Mouse (Mus musculus) CH12.LX (cell line): ENCODE data around the gene Gm20481. TPM values are rescaled to one million over a fixed set of nuclear protein-coding genes. Genes with fewer than 3 reads are reported as not detected.

Source experiments
- DNase-seq: peaks from one replicate; pipeline ENCODE4 v3.0.0-alpha.2; 2013; ENCODE audit errors: extremely low read depth
- H3K27ac ChIP-seq: 2 replicates; pipeline ENCODE4 v1.5.1; 2012; ENCODE audit warnings: low read depth, mild to moderate bottlenecking, control low read depth, moderate library complexity; ENCODE audit not compliant: insufficient read depth
- H3K27me3 ChIP-seq: replicated peaks from 2 replicates; pipeline ENCODE3; 2012; ENCODE audit warnings: inconsistent platforms
- H3K36me3 ChIP-seq, 2 experiments: replicated peaks in 1 of 2; 2 replicates each; pipeline versions ENCODE3 to v1.6.1; 2012; ENCODE audit warnings: inconsistent platforms in 1 of 2, low read length in 1 of 2, mild to moderate bottlenecking in 1 of 2, mixed read lengths in 1 of 2, moderate library complexity in 1 of 2; ENCODE audit not compliant: control insufficient read depth in 1 of 2, insufficient read depth in 1 of 2
- H3K4me1 ChIP-seq, 2 experiments: 2 replicates each; pipeline ENCODE4 v1.6.1; 2012; ENCODE audit warnings: inconsistent platforms in 1 of 2, moderate library complexity in 1 of 2; ENCODE audit not compliant: insufficient read depth in 2 of 2, control insufficient read depth in 1 of 2
- H3K4me2 ChIP-seq: 2 replicates; pipeline ENCODE4 v1.6.1; 2012; ENCODE audit warnings: low read depth, mild to moderate bottlenecking, control low read depth; ENCODE audit not compliant: poor library complexity, insufficient read depth, severe bottlenecking
- H3K4me3 ChIP-seq, 3 experiments: fragments of 150-350 bp in 1 of 3; sonication (generic) in 1 of 3; replicated peaks in 1 of 3; 2 replicates each; pipeline versions ENCODE3 to v1.5.1; 2011 to 2012; ENCODE audit warnings: low read depth in 2 of 3, low read length in 2 of 3, mild to moderate bottlenecking in 2 of 3, moderate library complexity in 2 of 3, control low read depth in 1 of 3, improper control_type of control experiment in 1 of 3, inconsistent platforms in 1 of 3, mixed read lengths in 1 of 3; ENCODE audit not compliant: poor library complexity in 1 of 3
- H3K79me2 ChIP-seq: replicated peaks from 2 replicates; pipeline ENCODE4 v1.6.1; 2012; ENCODE audit warnings: mild to moderate bottlenecking, moderate library complexity; ENCODE audit not compliant: control insufficient read depth, poor library complexity, insufficient read depth, severe bottlenecking; ENCODE audit errors: extremely low read depth
- H3K9ac ChIP-seq: 2 replicates; pipeline ENCODE4 v1.6.1; 2012; ENCODE audit warnings: low read depth, mild to moderate bottlenecking, control low read depth, moderate library complexity; ENCODE audit not compliant: insufficient read depth
- H3K9me3 ChIP-seq: replicated peaks from 2 replicates; pipeline ENCODE3; 2012; ENCODE audit warnings: low read length, inconsistent platforms, mixed read lengths
- BHLHE40 ChIP-seq: IDR thresholded peaks from 2 replicates; pipeline ENCODE4 v1.6.1; 2011; ENCODE audit warnings: mild to moderate bottlenecking, low read depth, low read length, improper control_type of control experiment
- CHD2 ChIP-seq: IDR thresholded peaks from 2 replicates; pipeline ENCODE4 v1.6.1; 2011; ENCODE audit warnings: low read length, improper control_type of control experiment
- CTCF ChIP-seq, 2 experiments: IDR thresholded peaks in 1 of 2; conservative IDR thresholded peaks in 1 of 2; 2 replicates each; pipeline ENCODE4 v1.5.1; 2011 to 2012; ENCODE audit warnings: low read depth in 2 of 2, low read length in 2 of 2, improper control_type of control experiment in 1 of 2, inconsistent platforms in 1 of 2, mild to moderate bottlenecking in 1 of 2, moderate library complexity in 1 of 2
- E2F4 ChIP-seq: IDR thresholded peaks from 2 replicates; pipeline ENCODE4 v1.6.1; 2011; ENCODE audit warnings: low read depth, low read length, improper control_type of control experiment; ENCODE audit not compliant: insufficient replicate concordance
- ETS1 ChIP-seq: conservative IDR thresholded peaks from 2 replicates; pipeline ENCODE4 v1.6.1; 2012; ENCODE audit warnings: low read depth, mild to moderate bottlenecking, inconsistent platforms, low read length, improper control_type of control experiment, moderate library complexity
- GABPA ChIP-seq: IDR thresholded peaks from 2 replicates; pipeline ENCODE4 v1.6.1; 2012; ENCODE audit warnings: low read depth, low read length, improper control_type of control experiment, inconsistent platforms; ENCODE audit not compliant: insufficient replicate concordance
- IRF4 ChIP-seq: IDR thresholded peaks from 2 replicates; pipeline ENCODE4 v1.6.1; 2014; ENCODE audit warnings: low read depth, mild to moderate bottlenecking, inconsistent platforms, low read length, improper control_type of control experiment
- JUN ChIP-seq: IDR thresholded peaks from 2 replicates; pipeline ENCODE4 v1.6.1; 2011; ENCODE audit warnings: low read depth, mild to moderate bottlenecking, low read length, improper control_type of control experiment, moderate library complexity; ENCODE audit not compliant: insufficient read depth
- JUND ChIP-seq: conservative IDR thresholded peaks from 2 replicates; pipeline ENCODE4 v1.6.1; 2011; ENCODE audit warnings: low read depth, low read length, improper control_type of control experiment
- KAT2A ChIP-seq: IDR thresholded peaks from 2 replicates; pipeline ENCODE4 v1.6.1; 2012; ENCODE audit warnings: low read length, improper control_type of control experiment, inconsistent platforms; ENCODE audit not compliant: insufficient replicate concordance
- MAFK ChIP-seq: IDR thresholded peaks from 2 replicates; pipeline ENCODE4 v1.6.1; 2011; ENCODE audit warnings: low read length, improper control_type of control experiment; ENCODE audit not compliant: insufficient replicate concordance
- MAX ChIP-seq: IDR thresholded peaks from 2 replicates; pipeline ENCODE4 v1.6.1; 2011; ENCODE audit warnings: low read length, improper control_type of control experiment
- MEF2A ChIP-seq: IDR thresholded peaks from 2 replicates; pipeline ENCODE4 v1.6.1; 2014; ENCODE audit warnings: low read depth, mild to moderate bottlenecking, inconsistent platforms, low read length, improper control_type of control experiment, borderline replicate concordance
- MYC ChIP-seq: IDR thresholded peaks from 2 replicates; pipeline ENCODE4 v1.6.1; 2011; ENCODE audit warnings: low read depth, mild to moderate bottlenecking, improper control_type of control experiment, low read length
- NELFE ChIP-seq: IDR thresholded peaks from 2 replicates; pipeline ENCODE4 v1.6.1; 2011; ENCODE audit warnings: low read depth, low read length, improper control_type of control experiment
- NRF1 ChIP-seq: IDR thresholded peaks from 2 replicates; pipeline ENCODE4 v1.6.1; 2014; ENCODE audit warnings: low read depth, mild to moderate bottlenecking, inconsistent platforms, low read length, improper control_type of control experiment, moderate library complexity
- RCOR1 ChIP-seq: conservative IDR thresholded peaks from 2 replicates; pipeline ENCODE4 v1.6.1; 2012; ENCODE audit warnings: low read depth, mild to moderate bottlenecking, inconsistent platforms, low read length, improper control_type of control experiment
- SIN3A ChIP-seq: IDR thresholded peaks from 2 replicates; pipeline ENCODE4 v1.6.1; 2012; ENCODE audit warnings: low read length, improper control_type of control experiment, inconsistent platforms
- UBTF ChIP-seq: IDR thresholded peaks from 2 replicates; pipeline ENCODE4 v1.6.1; 2012; ENCODE audit warnings: low read depth, mild to moderate bottlenecking, inconsistent platforms, low read length, improper control_type of control experiment, moderate library complexity
- USF1 ChIP-seq: IDR thresholded peaks from 2 replicates; pipeline ENCODE4 v1.6.1; 2014; ENCODE audit warnings: low read depth, mild to moderate bottlenecking, inconsistent platforms, low read length, improper control_type of control experiment
- dilution Hi-C: fragments of 300-500 bp; cut with MboI; formaldehyde crosslinking; loops from 2 replicates; pipeline ENCODE4 v1.14.3; 2020; ENCODE audit warnings: low sequenced_read_pairs; ENCODE audit not compliant: extremely low pct_unique_long_range_greater_than_20kb, extremely low pct_ligation_motif_present
- in situ Hi-C: fragments of 300-500 bp; cut with MboI; formaldehyde crosslinking; loops from 3 replicates; pipeline ENCODE4 v1.14.3; 2019; ENCODE audit warnings: low sequenced_read_pairs, low pct_ligation_motif_present, low pct_unique_long_range_greater_than_20kb, mixed read lengths
- polyA plus RNA-seq: library from polyadenylated mRNA; unstranded; fragments of >175 nt; gene quantifications from 2 replicates; pipeline ENCODE4 v1.2.1, GENCODE M21; 2012; ENCODE audit warnings: low read depth; ENCODE audit not compliant: insufficient read length
- total RNA-seq, 2 experiments: library from RNA; depleted of rRNA; stranded (reverse); fragments of 300-350 nt in 1 of 2; fragments of >200 nt in 1 of 2; gene quantifications; 2 replicates each; pipeline ENCODE4 v1.2.3; 2012 to 2014

Gene Gm20481
- total and polyA plus RNA-seq, 3 experiments, result not detected

DNA sequence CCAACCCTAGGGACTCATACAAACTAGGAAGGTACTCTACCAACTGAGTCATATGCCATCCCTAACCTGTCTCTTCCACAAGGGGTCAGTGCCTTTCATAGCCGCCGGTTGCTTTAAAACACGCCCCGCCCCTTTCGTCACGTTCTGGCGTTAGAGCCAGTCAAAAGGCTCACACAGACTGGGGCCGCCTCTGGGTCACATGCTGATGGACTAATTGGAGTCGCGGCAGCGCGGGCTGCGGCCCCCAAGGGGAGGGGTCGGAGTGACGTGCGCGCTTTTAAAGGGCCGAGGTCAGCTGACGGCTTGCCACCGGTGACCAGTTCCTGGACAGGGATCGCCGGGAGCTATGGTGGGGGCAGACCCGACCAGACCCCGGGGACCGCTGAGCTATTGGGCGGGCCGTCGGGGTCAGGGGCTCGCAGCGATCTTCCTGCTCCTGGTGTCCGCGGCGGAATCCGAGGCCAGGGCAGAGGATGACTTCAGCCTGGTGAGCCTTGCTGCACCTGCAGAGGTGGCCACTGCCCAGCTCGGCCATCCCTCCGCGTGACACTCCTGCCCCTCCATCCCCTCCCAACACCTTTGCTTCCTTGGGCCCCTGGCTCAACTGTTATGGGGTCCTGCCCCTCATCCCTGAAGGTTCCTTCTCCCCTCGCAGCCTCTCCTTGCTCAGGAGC is 38.5 kb upstream of the Gm20481 start, which contains the start of gene Neu1 (continued):
- peak in 1 of 2 experiments; percentile 77; a peak in 3 of 4 replicates for TF ChIP-seq CTCF (conservative IDR thresholded peaks at IDR 0.05 in 1 of 2, IDR thresholded peaks at IDR 0.05 in 1 of 2; ENCODE audit: low read depth in 2 of 2, low read length in 2 of 2)
- TF ChIP-seq JUN, result no peak
- peak; percentile 89 for TF ChIP-seq USF1
- TF ChIP-seq KAT2A, result no peak
- TF ChIP-seq MAFK, result no peak
- peak; percentile 61 for TF ChIP-seq MAX
- peak; percentile 94 for TF ChIP-seq BHLHE40
- no peak for TF ChIP-seq GABPA
- 0 out of 2 replicates have a peak, but pooled peaks have one; percentile 40 for TF ChIP-seq ETS1
- TF ChIP-seq RCOR1, result no peak
- peak; percentile 33; the same call in 1 of the 2 replicates for TF ChIP-seq E2F4
- TF ChIP-seq CHD2, result no peak
- peak; percentile 70; the same call in 1 of the 2 replicates for TF ChIP-seq NELFE
- no peak; the same call in 1 of the 2 replicates for TF ChIP-seq IRF4
- no peak for TF ChIP-seq MEF2A
- no peak for TF ChIP-seq JUND

- no peaks in the 10 kb centered on the region for H3K79me2 ChIP-seq
- in situ Hi-C loops (no loop called here), dilution Hi-C loops (no loop called here)
- H3K9ac ChIP-seq, result peak overlapping the region; percentile 28
- peaks cover 16 to 45% of the 10 kb centered on the region in 2 experiments for H3K36me3 ChIP-seq
- peak overlapping the region; percentile 77 to 82 (median 79) for H3K4me3 ChIP-seq
- peak; percentile 54 for DNase-seq
- peak overlapping the region; percentile 6; the same call in 1 of the 2 replicates for H3K27ac ChIP-seq
- no peaks in the 10 kb centered on the region for H3K27me3 ChIP-seq
- peaks cover 11 to 39% of the 10 kb centered on the region in 2 experiments for H3K4me1 ChIP-seq
- H3K4me2 ChIP-seq, result peak overlapping the region; percentile 87
- no peaks in the 10 kb centered on the region for H3K9me3 ChIP-seq
- TF ChIP-seq SIN3A (0 out of 2 replicates have a peak, but pooled peaks have one; percentile 19), ETS1 (no peak), BHLHE40 (peak; percentile 13; the same call in 1 of the 2 replicates), MYC (0 out of 2 replicates have a peak, but pooled peaks have one; percentile 12), UBTF (0 out of 2 replicates have a peak, but pooled peaks have one; percentile 16), NRF1 (peak; percentile 83), KAT2A (no peak)
Measured at GRCm38 (mm10) chr17:34931735-34932098, 38.0 kb upstream of the Gm20481 start.
